ENCODE assay signal across 8 mouse cellular contexts in the genomic region with DNA sequence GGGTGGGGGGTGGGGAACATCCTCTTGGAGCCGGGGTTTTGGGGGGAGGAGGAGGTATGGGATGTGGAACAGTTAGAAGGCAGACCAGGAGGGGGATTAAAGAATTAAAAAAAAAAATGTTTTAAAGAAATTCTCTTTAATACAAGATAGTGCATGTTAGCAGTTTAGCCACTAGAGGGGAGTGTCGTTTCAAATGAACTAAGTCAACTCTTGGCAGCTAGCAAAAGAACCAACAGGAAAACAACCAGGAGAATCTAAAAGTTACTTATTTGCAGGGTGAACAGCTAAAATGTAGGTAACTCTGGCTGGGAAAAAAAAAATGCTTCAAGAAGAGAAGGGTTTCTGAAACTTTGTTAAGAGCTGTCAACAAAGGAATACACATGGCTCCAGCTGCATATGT. TPM values are rescaled to one million over a fixed set of nuclear protein-coding genes. Genes with fewer than 3 reads are reported as not detected.
DNase-seq lines count a peak whose midpoint lies in the region; ATAC-seq and TF ChIP-seq lines count a peak whose summit lies in the region.

No protein-coding gene starts in this region.

- DNase-seq in kidney, postnatal 0 days (ENCODE audit: low spot score), result peak; percentile 94
- DNase-seq in kidney, adult 11 months, result no peak
- peak; percentile 18 for DNase-seq in 3134 (ENCODE audit: extremely low read depth, insufficient read length, low spot score)
- peak; percentile 51 for DNase-seq in A20 (ENCODE audit: low read depth, low spot score)
- DNase-seq in embryo, embryonic 10.5 days (ENCODE audit: low spot score), result peak; percentile 81
- DNase-seq in frontal cortex, postnatal 14 days (ENCODE audit: low spot score in 2 of 2), result no peak
- DNase-seq in adrenal gland, adult 18-20 months (ENCODE audit: low spot score in 2 of 2), result no peak

- H3K36me3 ChIP-seq in kidney, postnatal 0 days (ENCODE audit: insufficient read depth, low read length), result no peaks in the 10 kb centered on the region

- no peak for ATAC-seq in kidney, postnatal 0 days (replicated peaks; ENCODE audit: low FRiP score, low read depth)
- ATAC-seq in neutrophil, adult 5-6 weeks (ENCODE audit: extremely low read depth, insufficient number of reproducible peaks, low FRiP score, poor library complexity, severe bottlenecking), result peak; percentile 44; the same call in 1 of the 2 replicates

- H3K4me2 ChIP-seq in kidney, postnatal 0 days (ENCODE audit: low read length), result no peak overlapping the region

- no peak overlapping the region for H3K9ac ChIP-seq in kidney, postnatal 0 days (ENCODE audit: low read depth, low read length)

- no peak overlapping the region for H3K27ac ChIP-seq in kidney, postnatal 0 days

- peak; percentile 77 for TF ChIP-seq CTCF in kidney, postnatal 0 days (IDR thresholded peaks at IDR 0.05; ENCODE audit: low read depth)

- H3K4me3 ChIP-seq in kidney, postnatal 0 days (replicated peaks; ENCODE audit: low read depth, low read length), result no peak overlapping the region

- 7% methylated on average over 2 of the region's 2 CpGs for WGBS in kidney, postnatal 0 days

- H3K9me3 ChIP-seq in kidney, postnatal 0 days (replicated peaks; ENCODE audit: low read length), result no peaks in the 10 kb centered on the region

- H3K4me1 ChIP-seq in kidney, postnatal 0 days (replicated peaks; ENCODE audit: insufficient read depth, low read length), result peaks cover 11% of the 10 kb centered on the region

- peaks cover 19% of the 10 kb centered on the region for H3K27me3 ChIP-seq in kidney, postnatal 0 days (ENCODE audit: insufficient read depth, low read length)

RNA-seq across cellular contexts. Expression of gene Ptger3, which starts 1.5 kb away (rescaled TPM):
- polyA plus RNA-seq in kidney, postnatal 0 days (2015; fragmentation: Nextera tagmentation; extraction: Ambion mirVana), result 27.8 and 30.2 TPM in 2 replicates
- 0.37 and 0.58 TPM in 2 replicates for total RNA-seq in neutrophil, adult 5-6 weeks (2017)
- 10 to 100 TPM; 15.0 to 53.2 TPM for total RNA-seq in adrenal gland, adult 18-20 months (2021)

RNA-seq across cellular contexts. Expression of gene Zranb2, which starts 31.2 kb away (rescaled TPM):
- 82.1 and 87.4 TPM in 2 replicates for polyA plus RNA-seq in kidney, postnatal 0 days (2015; fragmentation: Nextera tagmentation; extraction: Ambion mirVana)
- 105 and 125 TPM in 2 replicates for total RNA-seq in neutrophil, adult 5-6 weeks (2017)
- total RNA-seq in adrenal gland, adult 18-20 months (2021), result 10 to 100 TPM; 62.5 to 66.8 TPM

Comparison
In these comparisons a context has a peak if more than half of its experiments do, and no peak if none do; other contexts are left out.
1. DNase-seq: peak in kidney, postnatal 0 days (single experiment), 3134 (single experiment), A20 (single experiment) and embryo, embryonic 10.5 days (single experiment); none in kidney, adult 11 months (single experiment), frontal cortex, postnatal 14 days (0 of 2) and adrenal gland, adult 18-20 months (0 of 2).
2. RNA of gene Ptger3, which starts 1.5 kb away (total RNA-seq): 15.0 to 53.2 TPM in adrenal gland, adult 18-20 months; 0.37 to 0.58 TPM in neutrophil, adult 5-6 weeks; every median in the first group is over 10 times any median in the second.